Mouse (Mus musculus) spleen, adult 2 months (tissue): ENCODE measurements around the gene Abr.

Experiments used
- CTCF ChIP-seq: fragments of 200-500 bp; IDR thresholded peaks from 2 replicates; pipeline ENCODE4 v1.5.1; 2011; ENCODE audit warnings: mild to moderate bottlenecking, inconsistent platforms; ENCODE audit not compliant: insufficient read depth, insufficient read length, insufficient replicate concordance; ENCODE audit errors: extremely low read depth
- POLR2A ChIP-seq: fragments of 200-500 bp; IDR thresholded peaks from 2 replicates; pipeline ENCODE4 v1.6.1; 2011; ENCODE audit warnings: low read depth, low read length, inconsistent platforms

GRCm38 (mm10) chr11:76586119-76586518 is 36.0 kb downstream of the Abr start:
- no peak for TF ChIP-seq CTCF
- no peak for TF ChIP-seq POLR2A
